Mouse (Mus musculus) liver, embryonic 11.5 days (tissue): ENCODE results near the gene Gamt. TPM values are rescaled to one million over a fixed set of nuclear protein-coding genes. Genes with fewer than 3 reads are reported as not detected.
A peak's percentile ranks its signal among the peaks of the same experiment; 100 is the strongest.

Experiments
- ATAC-seq: fragments of 200-750 bp; cut with Nextera tagmentation; replicated peaks from 2 replicates; pipeline ENCODE4 v1.8.0; 2017; ENCODE audit warnings: moderate number of reproducible peaks, mild to moderate bottlenecking, moderate TSS enrichment, moderate library complexity; ENCODE audit not compliant: low FRiP score
- DNase-seq: peaks from one replicate; pipeline ENCODE4 v3.0.0-alpha.2; 2017; ENCODE audit warnings: low spot score
- H3K27ac ChIP-seq: fragments of 300-500 bp; sonication (generic); 2 replicates; pipeline ENCODE4 v1.5.1; 2014; ENCODE audit warnings: mild to moderate bottlenecking, low read depth, low read length, control low read depth
- H3K27me3 ChIP-seq: fragments of 300-500 bp; sonication (generic); replicated peaks from 2 replicates; pipeline ENCODE4 v1.6.1; 2014; ENCODE audit warnings: low read length, mixed read lengths; ENCODE audit not compliant: control insufficient read depth, insufficient read depth
- H3K36me3 ChIP-seq: fragments of 300-500 bp; sonication (generic); 2 replicates; pipeline ENCODE4 v1.6.1; 2014; ENCODE audit warnings: mild to moderate bottlenecking, low read length, moderate library complexity, mixed read lengths; ENCODE audit not compliant: control insufficient read depth, insufficient read depth
- H3K4me1 ChIP-seq: fragments of 300-500 bp; sonication (generic); replicated peaks from 2 replicates; pipeline ENCODE4 v1.6.1; 2014; ENCODE audit warnings: low read length, mixed read lengths; ENCODE audit not compliant: control insufficient read depth, insufficient read depth
- H3K4me2 ChIP-seq: fragments of 300-500 bp; sonication (generic); 2 replicates; pipeline ENCODE4 v1.6.1; 2014; ENCODE audit warnings: mild to moderate bottlenecking, control low read depth, moderate library complexity
- H3K4me3 ChIP-seq: fragments of 300-500 bp; sonication (generic); 2 replicates; pipeline ENCODE4 v1.5.1; 2014; ENCODE audit warnings: low read depth, low read length, control low read depth
- H3K9ac ChIP-seq: fragments of 300-500 bp; sonication (generic); 2 replicates; pipeline ENCODE4 v1.6.1; 2014; ENCODE audit warnings: low read depth, low read length, control low read depth
- H3K9me3 ChIP-seq: fragments of 300-500 bp; sonication (generic); 2 replicates; pipeline ENCODE4 v1.6.1; 2016; ENCODE audit warnings: low read length, inconsistent platforms, mixed read lengths; ENCODE audit not compliant: control insufficient read depth
- WGBS: fragments of 180-500 bp; shearing (Covaris S2); extraction: QIAGEN DNeasy Blood & Tissue Kit; methylation state at CpG from one replicate; pipeline ENCODE4 v1.1.7; 2014; 5-methylcytosine and 5-hydroxymethylcytosine counted together
- polyA plus RNA-seq: library from polyadenylated mRNA; unstranded; fragments of >200 nt; fragmentation: Nextera tagmentation; extraction: Ambion mirVana; gene quantifications from 2 replicates; pipeline ENCODE4 v1.2.1, GENCODE M21; 2014

Gene Gamt
- polyA plus RNA-seq, 1 experiment from 2014 or later: 49.0 TPM

DNA sequence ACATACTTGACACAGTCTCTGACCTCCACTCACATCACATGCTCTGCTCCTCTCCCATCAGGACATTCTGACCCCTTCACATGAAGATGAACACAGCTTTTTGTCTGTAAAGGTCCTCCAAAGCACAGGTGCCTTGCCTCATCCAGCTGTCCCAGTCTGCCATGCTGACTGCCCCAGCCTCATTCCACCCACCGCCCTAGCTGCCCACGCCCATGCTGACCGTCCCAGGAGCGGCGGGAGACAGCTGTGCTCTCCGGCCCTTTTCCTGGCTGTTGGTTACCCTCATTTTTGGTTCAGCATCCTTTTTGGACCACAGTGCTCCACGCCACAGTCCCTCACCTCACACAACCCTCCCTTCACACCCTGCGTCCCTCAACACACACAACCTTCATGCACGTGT lies 17.6 kb upstream of the Gamt start:
- H3K36me3 ChIP-seq: peaks cover 76% of the 10 kb centered on the region
- ATAC-seq: no peak
- no peak overlapping the region for H3K4me3 ChIP-seq
- no peak overlapping the region for H3K9ac ChIP-seq
- DNase-seq: no peak
- H3K4me1 ChIP-seq: peaks cover 3% of the 10 kb centered on the region; the same call in 1 of the 2 replicates
- H3K4me2 ChIP-seq: no peak overlapping the region
- WGBS: 95% methylated on average over 9 of the region's 9 CpGs
- H3K27ac ChIP-seq: no peak overlapping the region
- no peaks in the 10 kb centered on the region for H3K9me3 ChIP-seq
- no peaks in the 10 kb centered on the region for H3K27me3 ChIP-seq

DNA sequence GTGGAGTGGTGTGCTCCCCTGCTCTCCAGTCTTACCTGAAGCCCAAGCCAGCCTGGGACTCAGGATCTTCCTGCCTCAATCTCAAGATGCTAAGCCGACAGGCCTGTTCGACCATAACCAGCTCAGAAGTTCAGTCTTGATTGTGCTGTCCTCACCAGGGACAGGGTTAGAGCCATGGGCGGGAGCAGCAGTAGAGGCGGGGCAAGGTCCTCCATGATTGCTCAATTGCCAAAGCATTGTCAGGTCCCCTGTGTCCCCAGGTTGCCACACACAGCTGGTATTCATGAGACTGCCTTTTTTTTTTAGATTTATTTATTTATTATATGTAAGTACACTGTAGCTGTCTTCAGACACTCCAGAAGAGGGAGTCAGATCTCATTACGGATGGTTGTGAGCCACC lies 15.4 kb upstream of the Gamt start:
- no peak overlapping the region for H3K4me2 ChIP-seq
- peaks cover 62% of the 10 kb centered on the region for H3K36me3 ChIP-seq
- no peak overlapping the region for H3K9ac ChIP-seq
- no peak overlapping the region for H3K4me3 ChIP-seq
- DNase-seq (no peak), ATAC-seq (no peak)
- WGBS: 83% methylated on average over 5 of the region's 5 CpGs
- H3K27ac ChIP-seq: no peak overlapping the region
- H3K27me3 ChIP-seq: no peaks in the 10 kb centered on the region
- peaks cover 15% of the 10 kb centered on the region for H3K4me1 ChIP-seq
- H3K9me3 ChIP-seq: no peaks in the 10 kb centered on the region

DNA sequence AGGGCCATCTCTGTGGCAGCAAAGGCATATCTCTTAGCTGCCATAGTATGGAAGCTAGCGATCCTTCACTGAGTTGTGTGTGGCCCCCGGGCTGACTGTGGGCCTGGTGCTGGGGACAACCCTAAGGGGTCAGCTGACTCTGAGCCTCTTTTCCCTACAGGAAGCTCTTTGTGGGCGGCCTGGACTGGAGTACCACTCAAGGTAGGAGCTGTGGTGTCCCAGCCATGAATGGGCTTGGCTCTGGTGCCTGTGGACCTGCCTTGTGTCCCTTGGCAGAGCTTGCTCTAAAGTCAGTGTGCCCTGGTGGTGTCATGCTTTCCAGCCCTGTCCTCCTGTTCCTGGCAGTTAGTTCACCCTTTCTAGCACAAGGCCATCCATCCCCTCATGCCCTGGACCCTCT lies 13.0 kb upstream of the Gamt start:
- 80% methylated on average over 3 of the region's 3 CpGs for WGBS
- Histone ChIP-seq H3K4me1 (peaks cover 36% of the 10 kb centered on the region), H3K9ac (no peak overlapping the region), H3K36me3 (peaks cover 42% of the 10 kb centered on the region), H3K4me3 (no peak overlapping the region), H3K4me2 (no peak overlapping the region), H3K27me3 (no peaks in the 10 kb centered on the region), H3K27ac (no peak overlapping the region), H3K9me3 (no peaks in the 10 kb centered on the region)
- ATAC-seq: no peak
- DNase-seq: no peak

DNA sequence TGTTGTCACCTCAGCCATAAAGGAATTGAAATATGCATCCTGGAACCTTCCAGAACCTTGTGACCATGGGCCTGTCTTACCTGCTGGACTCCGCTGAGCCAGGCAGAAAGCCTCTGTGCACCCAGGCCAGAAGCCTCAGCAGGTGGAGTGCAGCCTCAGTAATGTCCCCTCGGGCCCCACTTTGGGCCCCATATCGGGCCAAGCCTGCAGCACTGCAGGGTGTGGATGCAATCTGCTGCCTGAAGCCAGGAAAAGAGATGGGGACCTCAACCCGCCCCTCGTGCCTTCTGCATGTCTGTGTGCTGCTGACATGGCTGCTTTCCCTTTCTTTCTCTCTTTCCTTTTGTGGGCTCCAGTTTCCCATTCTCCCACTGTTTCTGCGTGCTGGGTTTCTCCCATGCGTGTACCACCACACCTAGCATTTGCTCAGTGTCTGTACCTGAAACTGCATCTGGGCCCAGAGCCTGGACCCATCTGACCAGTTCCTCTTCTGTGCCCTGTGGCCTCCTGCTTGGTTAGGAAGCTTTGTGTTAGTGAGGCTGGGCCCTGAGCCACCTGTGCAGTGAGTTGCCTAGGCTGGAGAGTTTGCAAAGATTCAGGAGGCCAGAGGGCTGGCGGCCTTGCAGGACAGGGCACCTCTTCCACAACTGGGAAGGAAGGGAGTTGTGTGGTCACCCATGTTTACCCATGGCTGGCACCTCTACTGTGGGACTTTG lies 11.2 kb upstream of the Gamt start:
- Histone ChIP-seq H3K4me1 (peaks cover 53% of the 10 kb centered on the region), H3K27me3 (no peaks in the 10 kb centered on the region), H3K4me2 (peak overlapping the region; percentile 58), H3K9me3 (no peaks in the 10 kb centered on the region), H3K27ac (peak overlapping the region; percentile 88), H3K4me3 (peak overlapping the region; percentile 29), H3K9ac (peak overlapping the region; percentile 53), H3K36me3 (peaks cover 32% of the 10 kb centered on the region)
- ATAC-seq: peak; percentile 53
- WGBS: 81% methylated on average over 8 of the region's 8 CpGs
- no peak for DNase-seq

DNA sequence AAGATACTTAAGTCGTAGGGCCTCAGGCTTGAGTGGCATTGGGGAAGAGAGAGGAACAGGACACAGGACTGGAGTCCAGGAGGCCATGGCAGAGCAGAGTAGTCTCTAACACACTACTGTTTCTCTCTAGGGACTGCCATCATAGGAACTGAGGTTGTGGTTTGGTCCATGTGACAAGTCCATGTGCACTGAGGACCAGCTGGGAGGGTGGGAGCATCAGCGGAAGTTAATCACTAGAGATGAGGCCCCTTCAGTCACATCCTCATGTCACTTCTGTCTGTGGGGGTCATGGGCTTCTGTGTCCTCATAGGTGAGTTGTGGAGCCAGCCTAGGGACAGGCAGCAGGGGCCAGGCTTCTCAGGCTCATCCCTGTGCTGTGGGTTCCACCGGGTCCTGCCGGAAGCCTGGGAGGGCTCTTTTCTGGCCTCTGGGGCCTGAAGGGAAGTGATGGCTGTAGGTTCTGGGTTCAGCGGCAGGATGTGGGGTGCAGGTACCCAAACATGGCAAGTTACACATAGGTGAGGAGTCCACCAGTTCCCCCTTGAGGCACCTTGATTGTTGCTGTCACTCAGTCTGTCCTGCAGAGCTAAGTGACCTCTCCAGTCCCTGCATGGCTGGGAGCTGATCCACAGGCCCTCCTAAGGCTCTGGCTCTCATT lies 10.5 kb upstream of the Gamt start:
- no peak for ATAC-seq
- Histone ChIP-seq H3K27me3 (no peaks in the 10 kb centered on the region), H3K27ac (peak overlapping the region; percentile 88), H3K4me2 (peak overlapping the region; percentile 58), H3K9ac (peak overlapping the region; percentile 53), H3K36me3 (peaks cover 29% of the 10 kb centered on the region), H3K4me3 (peak overlapping the region; percentile 16), H3K9me3 (no peaks in the 10 kb centered on the region), H3K4me1 (peaks cover 60% of the 10 kb centered on the region)
- no peak for DNase-seq
- 67% methylated on average over 5 of the region's 5 CpGs for WGBS

DNA sequence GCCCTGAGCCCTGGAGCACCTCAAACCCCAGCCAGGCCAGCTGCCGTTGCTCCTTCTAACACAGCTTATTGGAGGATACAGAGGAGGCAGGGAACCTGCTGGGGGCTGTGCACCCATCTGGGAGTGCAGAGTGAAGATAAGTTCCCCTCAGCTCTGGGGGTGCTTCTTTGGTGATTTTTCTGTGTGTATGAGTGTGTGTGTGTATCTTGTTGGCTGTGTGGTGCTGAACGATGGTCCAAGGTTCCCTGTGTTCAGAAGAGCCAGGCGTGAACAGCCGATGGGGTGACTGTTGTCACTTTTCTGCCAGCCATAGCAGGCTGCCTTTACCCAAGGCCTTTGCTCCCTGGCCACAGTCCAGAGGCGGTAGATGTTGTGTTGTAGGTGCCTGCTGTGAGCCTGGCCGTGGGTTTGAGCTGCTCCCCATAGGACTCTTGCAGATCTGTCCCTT lies 9.9 kb upstream of the Gamt start:
- no peak for DNase-seq
- peak overlapping the region; percentile 58 for H3K4me2 ChIP-seq
- peaks cover 66% of the 10 kb centered on the region for H3K4me1 ChIP-seq

DNA sequence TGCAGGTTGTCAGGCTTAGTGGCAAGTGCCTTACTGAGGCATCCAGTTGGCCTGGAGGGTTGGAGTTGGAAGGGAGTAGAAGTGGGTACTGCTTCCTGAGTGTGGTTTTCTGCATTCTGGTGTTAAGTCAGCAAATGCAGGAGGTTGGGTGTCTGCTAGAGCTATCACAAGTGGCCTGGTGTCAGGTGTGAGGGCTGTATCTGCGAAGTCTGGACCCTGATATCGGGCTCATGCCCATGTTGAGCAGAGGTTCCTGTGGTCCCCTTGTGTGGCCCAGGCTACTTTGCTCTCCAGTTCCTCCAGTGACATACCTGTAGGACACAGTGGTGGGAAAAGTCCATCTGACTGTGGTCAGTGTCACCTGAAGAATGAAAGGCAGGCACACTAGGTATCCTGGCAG lies 9.3 kb upstream of the Gamt start:
- Histone ChIP-seq H3K4me3 (peak overlapping the region; percentile 16; the same call in 1 of the 2 replicates), H3K9ac (peak overlapping the region; percentile 53), H3K9me3 (no peaks in the 10 kb centered on the region), H3K27me3 (no peaks in the 10 kb centered on the region), H3K36me3 (peaks cover 21% of the 10 kb centered on the region), H3K27ac (peak overlapping the region; percentile 88), H3K4me1 (peaks cover 68% of the 10 kb centered on the region), H3K4me2 (peak overlapping the region; percentile 58)
- no peak for DNase-seq
- 65% methylated on average over 2 of the region's 2 CpGs for WGBS
- 0 out of 2 replicates have a peak, but pooled peaks have one; percentile 35 for ATAC-seq

More for the DNA sequence above, 9.9 kb upstream of the Gamt start:
- Histone ChIP-seq H3K9ac (peak overlapping the region; percentile 53), H3K27me3 (no peaks in the 10 kb centered on the region), H3K27ac (peak overlapping the region; percentile 88), H3K9me3 (no peaks in the 10 kb centered on the region), H3K36me3 (peaks cover 24% of the 10 kb centered on the region), H3K4me3 (peak overlapping the region; percentile 16; the same call in 1 of the 2 replicates)
- ATAC-seq: peak; percentile 84
- 47% methylated on average over 6 of the region's 6 CpGs for WGBS

DNA sequence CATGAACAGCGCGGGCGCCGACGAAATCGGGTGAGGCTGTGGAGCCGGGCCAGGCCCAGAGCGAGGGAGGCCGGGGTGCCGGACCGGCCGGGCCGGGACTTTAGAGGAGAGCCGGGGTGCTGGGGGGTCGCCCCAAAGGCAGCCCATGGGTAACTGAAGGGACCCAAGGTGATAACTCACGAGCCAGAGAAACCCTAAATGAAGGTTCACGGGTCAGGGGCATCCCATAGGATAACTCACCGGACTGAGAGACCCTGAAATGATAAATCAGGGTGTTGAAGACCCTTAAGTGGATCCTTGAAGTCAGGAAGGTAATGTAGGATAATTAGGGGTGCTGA lies 4.3 kb upstream of the Gamt start:
- Histone ChIP-seq H3K27me3 (no peaks in the 10 kb centered on the region), H3K36me3 (peaks cover 8% of the 10 kb centered on the region), H3K27ac (peak overlapping the region; percentile 65), H3K4me2 (peak overlapping the region; percentile 96), H3K4me3 (peak overlapping the region; percentile 92), H3K9me3 (no peaks in the 10 kb centered on the region), H3K4me1 (peaks cover 59% of the 10 kb centered on the region), H3K9ac (peak overlapping the region; percentile 97)
- DNase-seq: no peak
- no peak for ATAC-seq
- 1% methylated on average over 18 of the region's 18 CpGs for WGBS
